ENCODE assay signal across 8 mouse cellular contexts in the genomic region with DNA sequence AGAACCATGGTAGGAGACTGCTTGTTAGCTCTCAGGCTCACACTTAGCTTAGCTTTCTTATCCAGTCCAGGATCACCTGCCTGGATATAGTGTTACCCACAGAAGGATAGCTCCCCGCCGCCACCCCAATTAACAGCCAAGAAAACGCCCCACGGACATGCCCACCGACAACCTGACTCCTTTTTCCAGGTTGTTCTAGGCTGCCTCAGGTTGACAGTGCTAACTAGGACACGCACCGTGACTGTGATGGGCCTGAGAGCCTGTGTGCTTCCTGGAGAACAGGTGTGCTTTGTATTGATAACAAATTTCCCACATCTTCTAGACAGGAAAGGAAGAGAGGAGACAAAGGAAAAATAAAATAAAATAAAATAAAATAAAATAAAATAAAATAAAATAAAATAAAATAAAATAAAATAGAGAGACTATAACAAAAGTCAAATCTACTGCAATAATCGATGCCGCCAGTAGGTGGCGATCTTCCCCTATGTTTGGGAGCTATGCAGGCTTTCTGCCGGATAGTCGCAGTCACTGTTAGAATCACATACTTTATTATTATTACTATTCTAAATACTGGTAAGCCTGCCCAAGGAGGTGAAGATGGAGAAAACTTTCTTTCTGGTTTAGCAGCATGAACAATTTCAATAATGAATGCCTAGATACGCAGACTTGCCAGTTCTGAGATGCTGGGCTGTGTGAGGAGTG.
A peak's percentile ranks its signal among the peaks of the same experiment; 100 is the strongest.
DNase-seq lines count a peak whose midpoint lies in the region; ATAC-seq and TF ChIP-seq lines count a peak whose summit lies in the region.

No protein-coding gene starts in this region.

- no peak overlapping the region for H3K27ac ChIP-seq in kidney, embryonic 15.5 days
- H3K27ac ChIP-seq in hindbrain, embryonic 16.5 days (ENCODE audit: low read depth, low read length): no peak overlapping the region
- H3K27ac ChIP-seq in lung, embryonic 14.5 days (ENCODE audit: low read depth): no peak overlapping the region

- no peaks in the 10 kb centered on the region; the same call in 1 of the 2 replicates for H3K9me3 ChIP-seq in kidney, embryonic 15.5 days (replicated peaks)
- no peaks in the 10 kb centered on the region for H3K9me3 ChIP-seq in hindbrain, embryonic 16.5 days (ENCODE audit: control insufficient read depth, low read length)
- no peaks in the 10 kb centered on the region for H3K9me3 ChIP-seq in lung, embryonic 14.5 days (ENCODE audit: low read depth, low read length)

- no peaks in the 10 kb centered on the region for H3K36me3 ChIP-seq in kidney, embryonic 15.5 days
- no peaks in the 10 kb centered on the region for H3K36me3 ChIP-seq in hindbrain, embryonic 16.5 days (ENCODE audit: control insufficient read depth, insufficient read depth, low read length)
- no peaks in the 10 kb centered on the region for H3K36me3 ChIP-seq in lung, embryonic 14.5 days (ENCODE audit: insufficient read depth)

- DNase-seq in kidney, adult 18-20 months: peak; percentile 38
- DNase-seq in adrenal gland, adult 18-20 months (ENCODE audit: low spot score in 2 of 2): peak; percentile 17 to 55
- peak; percentile 52 for DNase-seq in embryo, embryonic 9.5 days (ENCODE audit: extremely low spot score)
- peak; percentile 89 for DNase-seq in lung, embryonic 14.5 days
- peak; percentile 74 for DNase-seq in retina, postnatal 1 day
- DNase-seq in natural killer cell, adult 2 months (ENCODE audit: low spot score in 2 of 2): no peak

- TF ChIP-seq CTCF in lung, embryonic 14.5 days (IDR thresholded peaks at IDR 0.05; ENCODE audit: low read depth): peak; percentile 78

- no peak for ATAC-seq in kidney, embryonic 15.5 days (replicated peaks; ENCODE audit: low FRiP score)
- peak; percentile 72; the same call in 1 of the 2 replicates for ATAC-seq in hindbrain, embryonic 16.5 days
- ATAC-seq in lung, embryonic 14.5 days (ENCODE audit: insufficient read depth): peak; percentile 52; the same call in 1 of the 2 replicates

- H3K4me3 ChIP-seq in kidney, embryonic 15.5 days (replicated peaks): no peak overlapping the region
- no peak overlapping the region for H3K4me3 ChIP-seq in hindbrain, embryonic 16.5 days (ENCODE audit: low read length)
- no peak overlapping the region for H3K4me3 ChIP-seq in lung, embryonic 14.5 days (ENCODE audit: low read depth, low read length)

- no peak overlapping the region for H3K4me2 ChIP-seq in kidney, embryonic 15.5 days
- no peak overlapping the region for H3K4me2 ChIP-seq in hindbrain, embryonic 16.5 days (ENCODE audit: low read length)
- no peak overlapping the region for H3K4me2 ChIP-seq in lung, embryonic 14.5 days

- no peaks in the 10 kb centered on the region for H3K4me1 ChIP-seq in kidney, embryonic 15.5 days
- H3K4me1 ChIP-seq in hindbrain, embryonic 16.5 days (ENCODE audit: control insufficient read depth, insufficient read depth, low read depth, low read length): no peaks in the 10 kb centered on the region
- H3K4me1 ChIP-seq in lung, embryonic 14.5 days (ENCODE audit: insufficient read depth): no peaks in the 10 kb centered on the region

- WGBS in kidney, embryonic 15.5 days: 44% methylated on average over 13 of the region's 13 CpGs
- WGBS in hindbrain, embryonic 16.5 days: 41% methylated on average over 13 of the region's 13 CpGs
- WGBS in lung, embryonic 14.5 days: 38% methylated on average over 13 of the region's 13 CpGs

- no peaks in the 10 kb centered on the region for H3K27me3 ChIP-seq in kidney, embryonic 15.5 days
- H3K27me3 ChIP-seq in hindbrain, embryonic 16.5 days (replicated peaks; ENCODE audit: control insufficient read depth, insufficient read depth, low read length): no peaks in the 10 kb centered on the region
- no peaks in the 10 kb centered on the region for H3K27me3 ChIP-seq in lung, embryonic 14.5 days (ENCODE audit: insufficient read depth, low read length)

- no peak overlapping the region for H3K9ac ChIP-seq in kidney, embryonic 15.5 days
- H3K9ac ChIP-seq in hindbrain, embryonic 16.5 days (ENCODE audit: low read depth, low read length): no peak overlapping the region
- H3K9ac ChIP-seq in lung, embryonic 14.5 days: no peak overlapping the region

Comparison
In these comparisons a context has a peak if more than half of its experiments do, and no peak if none do; other contexts are left out.
1. DNase-seq: peak in kidney, adult 18-20 months (single experiment), adrenal gland, adult 18-20 months (2 of 2), embryo, embryonic 9.5 days (single experiment), lung, embryonic 14.5 days (single experiment) and retina, postnatal 1 day (single experiment); none in natural killer cell, adult 2 months (0 of 2).